Comparison of ENCODE assay signal across 8 mouse cellular contexts in the genomic region with DNA sequence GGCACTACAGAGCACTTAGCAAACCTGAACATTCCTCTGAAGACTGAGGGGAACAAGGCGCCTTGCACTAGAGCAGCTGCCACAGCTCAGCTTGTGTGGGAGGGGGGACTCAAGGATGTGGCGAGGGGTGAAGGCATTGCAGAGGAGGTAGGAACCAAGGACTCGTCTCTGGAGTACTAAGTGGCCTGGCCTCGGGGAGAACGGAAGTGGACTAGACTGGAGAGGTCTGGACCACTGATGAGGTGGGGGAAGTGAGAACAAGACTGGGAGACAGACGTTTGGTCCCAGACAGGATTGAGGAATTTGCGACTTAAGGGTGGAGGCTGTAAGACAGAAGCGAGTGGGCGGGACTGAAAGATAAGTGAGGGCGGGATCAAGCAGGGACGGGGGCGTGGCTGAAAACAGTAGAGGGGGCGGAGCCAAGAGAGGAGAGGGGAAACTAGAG. TPM values are rescaled to one million over a fixed set of nuclear protein-coding genes. Genes with fewer than 3 reads are reported as not detected.
DNase-seq lines count a peak whose midpoint lies in the region; ATAC-seq and TF ChIP-seq lines count a peak whose summit lies in the region.

No protein-coding gene starts in this region.

- peak; percentile 89 for DNase-seq in 3T3-L1 (ENCODE audit: low read depth, low spot score)
- peak; percentile 86 for DNase-seq in heart, embryonic 10.5 days (ENCODE audit: low spot score)
- peak; percentile 64 for DNase-seq in kidney, adult 2 months

- no peak overlapping the region for H3K9ac ChIP-seq in embryonic facial prominence, embryonic 12.5 days
- H3K9ac ChIP-seq in limb, embryonic 15.5 days: no peak overlapping the region
- no peak overlapping the region for H3K9ac ChIP-seq in midbrain, embryonic 16.5 days (ENCODE audit: low read depth, low read length)
- H3K9ac ChIP-seq in stomach, embryonic 14.5 days (replicated peaks; ENCODE audit: low read depth, low read length): no peak overlapping the region

- TF ChIP-seq CTCF in kidney, adult 2 months (conservative IDR thresholded peaks at IDR 0.05; ENCODE audit: insufficient read depth, insufficient read length, low read depth, low read length): no peak

- peak; percentile 42 for ATAC-seq in activated CD4-positive, CD25-positive, alpha-beta regulatory T cell, adult 4 months
- 0 out of 2 replicates have a peak, but pooled peaks have one; percentile 24 for ATAC-seq in embryonic facial prominence, embryonic 12.5 days (ENCODE audit: insufficient number of reproducible peaks, insufficient read depth, low FRiP score, low TSS enrichment)
- ATAC-seq in limb, embryonic 15.5 days (ENCODE audit: insufficient number of reproducible peaks, low FRiP score, low TSS enrichment, low read depth): no peak; the same call in 1 of the 2 replicates
- ATAC-seq in midbrain, embryonic 16.5 days: peak; percentile 20; the same call in 1 of the 2 replicates
- peak; percentile 20 for ATAC-seq in stomach, embryonic 14.5 days (ENCODE audit: insufficient number of reproducible peaks, insufficient read depth, low FRiP score, low read depth)

- H3K36me3 ChIP-seq in embryonic facial prominence, embryonic 12.5 days: no peaks in the 10 kb centered on the region
- 0 out of 2 replicates have a peak, but pooled peaks cover 5% of the 10 kb centered on the region for H3K36me3 ChIP-seq in heart, embryonic 10.5 days
- no peaks in the 10 kb centered on the region for H3K36me3 ChIP-seq in kidney, adult 2 months (ENCODE audit: control insufficient read depth, insufficient read depth, low read length)
- no peaks in the 10 kb centered on the region for H3K36me3 ChIP-seq in limb, embryonic 15.5 days
- H3K36me3 ChIP-seq in midbrain, embryonic 16.5 days (ENCODE audit: control insufficient read depth, insufficient read depth, low read length): no peaks in the 10 kb centered on the region
- no peaks in the 10 kb centered on the region for H3K36me3 ChIP-seq in stomach, embryonic 14.5 days (ENCODE audit: control insufficient read depth, insufficient read depth, low read length)

- H3K4me1 ChIP-seq in embryonic facial prominence, embryonic 12.5 days: peaks cover 34% of the 10 kb centered on the region
- H3K4me1 ChIP-seq in heart, embryonic 10.5 days: peaks cover 60% of the 10 kb centered on the region
- H3K4me1 ChIP-seq in kidney, adult 2 months (ENCODE audit: control insufficient read depth, insufficient read depth, low read length): peaks cover 8% of the 10 kb centered on the region
- peaks cover 48% of the 10 kb centered on the region for H3K4me1 ChIP-seq in limb, embryonic 15.5 days
- H3K4me1 ChIP-seq in midbrain, embryonic 16.5 days (ENCODE audit: control insufficient read depth, insufficient read depth, low read length): peaks cover 31% of the 10 kb centered on the region
- peaks cover 32% of the 10 kb centered on the region for H3K4me1 ChIP-seq in stomach, embryonic 14.5 days (ENCODE audit: control insufficient read depth, insufficient read depth, low read length)

- no peaks in the 10 kb centered on the region for H3K9me3 ChIP-seq in embryonic facial prominence, embryonic 12.5 days
- H3K9me3 ChIP-seq in heart, embryonic 10.5 days: no peaks in the 10 kb centered on the region
- no peaks in the 10 kb centered on the region for H3K9me3 ChIP-seq in limb, embryonic 15.5 days
- H3K9me3 ChIP-seq in midbrain, embryonic 16.5 days (replicated peaks; ENCODE audit: control insufficient read depth, low read length, poor library complexity, severe bottlenecking): no peaks in the 10 kb centered on the region
- H3K9me3 ChIP-seq in stomach, embryonic 14.5 days (ENCODE audit: control insufficient read depth, low read depth, low read length): no peaks in the 10 kb centered on the region

- peak overlapping the region; percentile 74 for H3K4me2 ChIP-seq in embryonic facial prominence, embryonic 12.5 days (replicated peaks)
- H3K4me2 ChIP-seq in limb, embryonic 15.5 days: peak overlapping the region; percentile 63
- H3K4me2 ChIP-seq in midbrain, embryonic 16.5 days (ENCODE audit: low read length): peak overlapping the region; percentile 54
- peak overlapping the region; percentile 73 for H3K4me2 ChIP-seq in stomach, embryonic 14.5 days (replicated peaks; ENCODE audit: low read depth, low read length)

- no peaks in the 10 kb centered on the region for H3K27me3 ChIP-seq in embryonic facial prominence, embryonic 12.5 days
- H3K27me3 ChIP-seq in heart, embryonic 10.5 days (ENCODE audit: insufficient read depth, poor library complexity, severe bottlenecking): peaks cover 21% of the 10 kb centered on the region
- H3K27me3 ChIP-seq in kidney, adult 2 months (replicated peaks; ENCODE audit: control insufficient read depth, insufficient read depth, low read length): no peaks in the 10 kb centered on the region
- no peaks in the 10 kb centered on the region for H3K27me3 ChIP-seq in limb, embryonic 15.5 days
- no peaks in the 10 kb centered on the region; the same call in 1 of the 2 replicates for H3K27me3 ChIP-seq in midbrain, embryonic 16.5 days (ENCODE audit: control insufficient read depth, insufficient read depth, low read depth, low read length)
- no peaks in the 10 kb centered on the region for H3K27me3 ChIP-seq in stomach, embryonic 14.5 days (ENCODE audit: control insufficient read depth, insufficient read depth, low read length)

- peak overlapping the region; percentile 98 for H3K4me3 ChIP-seq in embryonic facial prominence, embryonic 12.5 days
- peak overlapping the region; percentile 87 for H3K4me3 ChIP-seq in heart, embryonic 10.5 days
- peak overlapping the region; percentile 8; the same call in 1 of the 2 replicates for H3K4me3 ChIP-seq in kidney, adult 2 months (ENCODE audit: insufficient read depth, low read depth, low read length)
- peak overlapping the region; percentile 96 for H3K4me3 ChIP-seq in limb, embryonic 15.5 days
- H3K4me3 ChIP-seq in midbrain, embryonic 16.5 days (ENCODE audit: low read depth, low read length): peak overlapping the region; percentile 70
- H3K4me3 ChIP-seq in stomach, embryonic 14.5 days (ENCODE audit: low read depth, low read length): peak overlapping the region; percentile 13

- no peak for TF ChIP-seq POLR2A in kidney, adult 2 months (IDR thresholded peaks at IDR 0.05; ENCODE audit: low read depth, low read length)

- 5% methylated on average over 13 of the region's 13 CpGs for WGBS in embryonic facial prominence, embryonic 12.5 days
- 3% methylated on average over 13 of the region's 13 CpGs for WGBS in heart, embryonic 10.5 days
- 18% methylated on average over 13 of the region's 13 CpGs for WGBS in kidney, adult 2 months
- WGBS in limb, embryonic 15.5 days: 5% methylated on average over 13 of the region's 13 CpGs
- WGBS in midbrain, embryonic 16.5 days: 8% methylated on average over 13 of the region's 13 CpGs
- WGBS in stomach, embryonic 14.5 days: 1% methylated on average over 13 of the region's 13 CpGs

- H3K27ac ChIP-seq in embryonic facial prominence, embryonic 12.5 days: peak overlapping the region; percentile 92
- peak overlapping the region; percentile 37 for H3K27ac ChIP-seq in heart, embryonic 10.5 days
- peak overlapping the region; percentile 1; the same call in 1 of the 2 replicates for H3K27ac ChIP-seq in kidney, adult 2 months (ENCODE audit: insufficient read depth, low read depth, low read length)
- H3K27ac ChIP-seq in limb, embryonic 15.5 days: peak overlapping the region; percentile 95
- peak overlapping the region; percentile 48 for H3K27ac ChIP-seq in midbrain, embryonic 16.5 days (ENCODE audit: low read length)
- H3K27ac ChIP-seq in stomach, embryonic 14.5 days (ENCODE audit: low read length): peak overlapping the region; percentile 92

RNA-seq across cellular contexts. Expression of gene Smurf1, which starts 1.8 kb away (rescaled TPM):
- polyA plus RNA-seq in activated CD4-positive, CD25-positive, alpha-beta regulatory T cell, adult 4 months (2017; shearing (Covaris generic)): 1 to 10 TPM; 4.0 to 5.2 TPM
- polyA plus RNA-seq in embryonic facial prominence, embryonic 12.5 days (2016; fragmentation: Nextera tagmentation; extraction: Ambion mirVana): 24.9 and 26.6 TPM in 2 replicates
- polyA plus RNA-seq in heart, embryonic 10.5 days (2016; fragmentation: Nextera tagmentation; extraction: Ambion mirVana): 15.5 and 16.1 TPM in 2 replicates
- 14.4 and 16.1 TPM in 2 replicates for polyA plus RNA-seq in kidney, adult 2 months (2012; rRNA removed)
- polyA plus RNA-seq in limb, embryonic 15.5 days (2015; fragmentation: Nextera tagmentation; extraction: Ambion mirVana): 16.3 and 18.3 TPM in 2 replicates
- polyA plus RNA-seq in midbrain, embryonic 16.5 days (2015; fragmentation: Nextera tagmentation; extraction: Ambion mirVana): 32.3 and 34.1 TPM in 2 replicates
- polyA plus RNA-seq in stomach, embryonic 14.5 days (2014; fragmentation: Nextera tagmentation; extraction: Ambion mirVana): 15.6 and 21.7 TPM in 2 replicates

Comparison
In these comparisons a context has a peak if more than half of its experiments do, and no peak if none do; other contexts are left out.
1. H3K27ac ChIP-seq: peak in every context shown above with its lines; median percentile 95 in limb, embryonic 15.5 days; 92 in embryonic facial prominence, embryonic 12.5 days; 92 in stomach, embryonic 14.5 days; 48 in midbrain, embryonic 16.5 days; 37 in heart, embryonic 10.5 days; 1 in kidney, adult 2 months.
2. H3K4me3 ChIP-seq: peak in every context shown above with its lines; median percentile 98 in embryonic facial prominence, embryonic 12.5 days; 96 in limb, embryonic 15.5 days; 87 in heart, embryonic 10.5 days; 70 in midbrain, embryonic 16.5 days; 13 in stomach, embryonic 14.5 days; 8 in kidney, adult 2 months.